Mouse (Mus musculus) heart, postnatal 10 days (tissue): ENCODE data around the gene Ncbp3. TPM values are rescaled to one million over a fixed set of nuclear protein-coding genes. Genes with fewer than 3 reads are reported as not detected.

Experiments
- DNase-seq, 2 experiments: peaks; one replicate each; pipeline ENCODE4 v3.0.0; 2021
- intact Hi-C: fragments of 180-260 bp; cut with DNase I; formaldehyde crosslinking; loops from one replicate; pipeline ENCODE4 v1.15.1; 2025
- total RNA-seq, 2 experiments: library from RNA; stranded (reverse); gene quantifications; 2 replicates each; pipeline ENCODE4 v1.2.3; 2021

The Ncbp3 gene
- total RNA-seq: 1 to 10 TPM; 9.0 TPM

DNA sequence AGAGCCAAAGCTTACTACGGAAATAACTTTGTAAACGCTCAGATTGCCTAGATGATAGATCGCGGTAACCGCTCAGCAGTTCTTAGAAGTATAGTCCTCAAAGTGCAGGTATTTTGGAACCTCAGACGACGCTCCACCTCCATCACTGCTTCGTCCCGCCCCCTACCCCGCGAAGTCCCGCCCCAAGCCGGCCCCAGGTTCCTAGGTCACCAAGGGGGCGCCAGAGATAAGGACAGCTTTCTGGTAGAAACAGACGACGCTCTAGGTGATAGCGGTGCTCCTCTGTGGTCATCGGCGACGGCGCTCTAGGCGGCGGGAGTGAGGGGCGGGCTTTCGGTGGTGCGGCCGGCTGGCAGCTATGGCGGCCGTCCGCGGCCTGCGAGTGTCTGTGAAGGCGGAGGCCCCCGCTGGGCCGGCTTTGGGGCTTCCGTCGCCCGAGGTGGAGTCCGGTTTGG lies at the start of gene Ncbp3:
Gene Ncbp3 (plus strand): TSS at position 242 of the 455 bp plus-strand sequence.
- DNase-seq: peak; percentile 96 to 98
- intact Hi-C loops: no loop called here

DNA sequence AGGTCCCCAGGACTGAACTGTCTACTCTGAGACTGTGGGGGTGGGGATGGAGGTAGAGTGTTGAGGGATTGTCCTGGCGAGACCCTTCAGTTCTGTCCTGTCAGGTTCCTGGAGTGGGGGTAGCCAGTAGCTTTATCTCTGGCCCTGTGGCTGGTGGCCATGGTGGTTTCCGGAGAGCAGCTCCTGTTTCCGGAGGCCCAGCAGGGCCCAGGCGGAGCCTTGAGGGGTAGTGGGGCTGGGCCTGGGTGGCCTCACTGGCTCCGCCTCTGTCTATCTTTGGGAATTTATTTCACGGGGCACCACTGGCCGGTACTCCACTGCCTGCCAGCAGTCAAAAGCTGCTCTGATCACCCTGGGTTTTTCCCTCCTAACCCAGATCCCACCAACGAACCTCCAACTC lies 48.8 kb upstream of the Ncbp3 start, which contains the start of gene P2rx1:
Gene P2rx1 (plus strand): TSS at position 333 of the 400 bp plus-strand sequence.
- intact Hi-C loops: no loop called here
- DNase-seq: no peak

DNA sequence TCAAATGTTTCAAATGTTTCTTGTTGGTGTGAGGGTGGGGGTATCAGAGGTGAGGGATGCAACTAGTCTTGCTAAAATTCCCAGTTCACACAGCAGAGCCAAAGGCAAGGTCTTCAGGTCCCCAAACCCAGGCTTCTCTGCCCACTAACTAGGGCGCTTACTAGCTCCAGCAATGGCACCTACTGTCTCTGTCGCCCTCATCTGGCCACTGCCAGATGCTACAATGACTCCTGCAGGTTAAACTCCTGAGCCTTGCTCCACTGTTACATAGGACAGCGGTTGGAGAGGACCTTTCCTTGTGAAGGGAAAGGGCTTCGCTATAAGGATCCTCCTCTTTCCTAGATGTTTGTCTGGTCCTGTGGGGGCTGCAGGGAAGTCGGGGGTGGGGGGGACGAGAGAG lies 46.6 kb upstream of the Ncbp3 start:
- DNase-seq: peak; percentile 86 to 87
- intact Hi-C loops: loop anchor here (1.0 kb wide), 1 partner anchor 75 kb away; no protein-coding TSS in a partner anchor

DNA sequence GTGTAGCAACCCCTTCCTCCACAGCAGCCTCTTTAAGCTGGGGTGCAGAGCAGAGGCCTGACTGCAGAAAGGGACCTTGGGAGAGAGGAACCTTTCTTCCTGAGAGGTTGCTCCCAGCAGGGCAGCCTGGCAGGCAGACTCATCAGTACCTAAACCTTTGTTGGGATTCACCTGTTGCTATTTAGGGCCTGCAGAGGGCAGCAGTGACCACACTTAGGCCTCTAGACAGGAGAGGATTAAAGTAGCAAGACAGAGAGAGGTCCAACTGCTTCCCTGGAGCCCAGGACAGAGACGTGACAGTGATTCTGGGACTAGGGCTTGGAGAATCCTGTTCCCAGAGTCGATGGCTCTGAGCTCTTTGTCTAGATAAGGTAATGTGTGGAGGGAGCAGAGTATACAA lies 41.2 kb upstream of the Ncbp3 start:
- intact Hi-C loops: loop anchor here (5.0 kb wide), 1 partner anchor 101 kb away; no protein-coding TSS in a partner anchor
- peak; percentile 76 for DNase-seq

DNA sequence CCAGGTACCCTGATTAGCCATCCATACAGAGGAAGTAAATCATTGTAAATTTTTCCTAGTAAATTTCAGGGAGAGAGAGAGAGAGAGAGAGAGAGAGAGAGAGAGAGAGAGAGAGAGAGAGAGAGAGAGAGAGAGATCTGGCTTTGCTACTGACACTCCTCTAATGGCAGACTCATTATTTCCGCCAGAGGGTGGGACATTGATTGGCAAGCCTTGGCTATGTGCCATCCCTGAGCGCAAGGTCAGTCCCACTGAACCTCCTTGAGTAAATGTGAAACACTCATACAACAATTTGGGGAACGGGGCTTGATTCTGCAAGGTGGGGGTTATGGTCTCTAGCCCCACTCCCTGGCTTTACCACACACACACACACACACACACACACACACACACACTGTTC lies 40.5 kb upstream of the Ncbp3 start:
- intact Hi-C loops: loop anchor here (1.0 to 5.0 kb wide), 2 partner anchors 32 to 100 kb away; no protein-coding TSS in a partner anchor
- DNase-seq: no peak

DNA sequence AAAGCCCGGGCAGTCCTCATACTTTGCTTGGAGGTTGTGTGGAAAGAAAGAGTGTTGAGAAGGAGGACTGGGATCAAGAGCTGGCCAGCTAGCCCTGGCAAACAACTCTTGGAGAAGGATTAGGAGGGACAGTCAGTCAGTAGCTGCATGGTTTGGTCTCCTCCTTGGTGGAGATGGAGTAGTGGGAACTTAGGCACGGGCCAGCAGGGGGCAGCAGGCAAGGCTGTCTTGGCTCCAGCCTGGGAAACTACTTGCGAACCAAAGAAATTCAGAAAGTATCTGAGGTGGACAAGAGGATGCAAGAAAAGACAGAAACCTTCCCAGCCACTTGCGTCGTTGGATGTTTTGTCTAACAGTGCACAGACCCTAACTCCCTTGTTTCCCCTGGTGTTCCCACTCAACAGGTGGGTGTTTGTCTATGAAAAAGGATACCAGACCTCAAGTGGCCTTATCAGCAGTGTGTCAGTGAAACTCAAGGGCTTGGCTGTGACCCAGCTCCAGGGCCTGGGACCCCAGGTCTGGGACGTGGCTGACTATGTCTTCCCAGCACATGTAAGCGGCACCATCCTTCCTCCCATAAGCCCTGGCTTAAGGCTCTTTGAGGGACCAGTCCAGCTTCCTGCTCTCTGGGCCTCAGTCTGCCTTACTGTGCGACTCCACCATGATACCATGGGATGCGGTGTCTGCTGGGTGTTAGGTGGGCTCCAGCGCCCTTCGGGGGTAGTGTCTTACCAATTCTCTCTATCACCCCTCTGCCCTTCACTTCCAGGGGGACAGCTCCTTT lies 39.7 kb upstream of the Ncbp3 start:
- DNase-seq: peak; percentile 72 to 82
- intact Hi-C loops: loop anchor here (1.0 to 5.0 kb wide), 3 partner anchors 31 to 1363 kb away; no protein-coding TSS in a partner anchor

DNA sequence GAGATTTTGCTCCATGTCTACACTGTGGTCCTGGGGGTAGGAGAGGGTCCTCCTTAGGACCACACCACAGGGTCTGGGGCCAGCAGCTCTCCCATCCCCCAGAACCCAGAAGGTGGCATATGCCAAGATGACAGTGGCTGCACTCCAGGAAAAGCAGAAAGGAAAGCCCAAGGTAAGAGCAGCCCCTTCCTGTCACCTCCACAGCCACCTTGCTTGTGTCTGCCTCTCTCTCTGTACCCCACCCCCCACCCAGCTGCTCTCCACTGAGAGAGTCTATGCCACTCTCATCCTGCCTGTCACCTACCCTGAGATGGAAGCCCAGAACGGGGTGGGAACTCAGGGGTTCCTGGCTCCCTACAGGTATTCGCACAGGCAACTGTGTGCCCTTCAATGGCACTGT lies 38.8 kb upstream of the Ncbp3 start:
- intact Hi-C loops: loop anchor here (2.0 to 5.0 kb wide), 2 partner anchors 98 to 1362 kb away; no protein-coding TSS in a partner anchor
- DNase-seq: no peak

DNA sequence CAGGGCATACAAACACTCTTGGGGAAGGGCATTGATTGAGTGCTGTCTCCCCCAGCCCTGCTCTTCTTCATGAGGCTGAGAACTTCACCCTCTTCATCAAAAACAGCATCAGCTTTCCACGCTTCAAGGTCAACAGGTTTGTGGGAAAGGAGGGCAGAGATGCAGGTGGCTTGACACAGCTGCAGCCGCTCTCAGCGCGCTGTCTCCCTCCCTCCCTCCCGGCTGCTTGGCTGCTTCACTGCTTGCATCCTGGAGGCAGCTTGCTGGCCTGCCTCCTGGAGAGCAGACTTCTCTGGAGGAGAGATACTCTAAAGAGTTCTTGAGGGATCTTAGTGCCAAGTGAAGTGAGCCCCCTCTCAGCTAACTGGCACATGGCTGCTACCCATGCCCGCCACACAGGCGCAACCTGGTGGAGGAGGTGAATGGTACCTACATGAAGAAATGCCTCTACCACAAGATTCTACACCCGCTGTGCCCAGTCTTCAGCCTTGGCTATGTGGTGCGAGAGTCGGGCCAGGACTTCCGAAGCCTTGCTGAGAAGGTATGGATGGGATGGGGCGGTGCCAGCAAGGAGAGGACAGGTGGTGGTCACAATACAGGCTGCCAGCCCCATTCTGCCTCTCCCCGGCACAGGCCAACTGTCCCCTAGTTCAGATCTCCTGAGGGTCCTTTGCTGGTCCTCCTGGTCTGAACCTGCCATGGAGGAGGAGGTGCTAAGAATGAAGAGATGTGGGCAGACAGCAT lies 37.9 kb upstream of the Ncbp3 start:
- no peak for DNase-seq
- intact Hi-C loops: loop anchor here (2.0 to 5.0 kb wide), 2 partner anchors 98 to 1361 kb away; no protein-coding TSS in a partner anchor

DNA sequence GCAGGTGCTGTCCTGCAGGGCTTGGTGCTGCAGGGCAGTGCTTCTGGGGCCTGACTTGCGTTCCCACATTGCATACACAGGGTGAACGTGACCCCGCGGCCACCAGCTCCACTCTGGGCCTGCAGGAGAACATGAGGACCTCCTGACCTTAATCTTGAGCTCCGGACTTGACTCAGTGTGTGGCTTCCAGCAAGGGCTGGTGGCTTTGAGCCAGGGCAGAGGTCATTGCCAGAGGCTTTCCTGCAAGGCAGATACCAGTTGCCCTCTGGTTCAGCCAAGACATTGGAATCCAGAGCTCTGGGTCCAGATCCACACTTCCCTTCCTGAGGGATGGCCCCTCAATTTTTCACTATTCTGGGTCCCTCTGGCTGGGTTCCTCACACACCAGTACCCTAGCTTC lies 33.6 kb upstream of the Ncbp3 start:
- no peak for DNase-seq
- intact Hi-C loops: no loop called here

DNA sequence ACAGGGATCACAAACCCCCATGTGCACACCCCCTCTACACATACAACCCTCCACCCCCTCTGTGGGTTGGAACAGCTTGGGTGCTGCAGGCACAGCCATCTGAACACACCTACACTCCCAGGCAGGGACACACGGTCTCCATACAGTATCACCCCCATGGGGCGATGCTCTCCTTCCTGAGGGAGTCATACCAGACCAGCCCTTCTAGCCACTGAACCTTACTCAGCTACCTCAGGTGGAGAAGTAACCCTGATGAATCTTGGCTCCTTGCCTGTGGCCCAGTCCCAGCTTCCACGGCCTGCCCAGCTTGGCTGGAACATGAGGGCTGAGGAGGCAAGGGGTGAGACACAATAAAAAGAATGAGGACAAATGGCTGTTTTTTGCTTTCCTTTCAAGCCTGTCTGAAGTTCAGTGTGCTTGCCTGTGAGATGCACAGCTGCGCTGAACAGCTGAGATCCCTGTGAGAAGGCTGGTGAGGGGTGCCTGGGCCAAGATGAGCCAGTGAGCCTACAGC lies 32.7 kb upstream of the Ncbp3 start:
- intact Hi-C loops: no loop called here
- DNase-seq: peak in 1 of 2 experiments; percentile 34

DNA sequence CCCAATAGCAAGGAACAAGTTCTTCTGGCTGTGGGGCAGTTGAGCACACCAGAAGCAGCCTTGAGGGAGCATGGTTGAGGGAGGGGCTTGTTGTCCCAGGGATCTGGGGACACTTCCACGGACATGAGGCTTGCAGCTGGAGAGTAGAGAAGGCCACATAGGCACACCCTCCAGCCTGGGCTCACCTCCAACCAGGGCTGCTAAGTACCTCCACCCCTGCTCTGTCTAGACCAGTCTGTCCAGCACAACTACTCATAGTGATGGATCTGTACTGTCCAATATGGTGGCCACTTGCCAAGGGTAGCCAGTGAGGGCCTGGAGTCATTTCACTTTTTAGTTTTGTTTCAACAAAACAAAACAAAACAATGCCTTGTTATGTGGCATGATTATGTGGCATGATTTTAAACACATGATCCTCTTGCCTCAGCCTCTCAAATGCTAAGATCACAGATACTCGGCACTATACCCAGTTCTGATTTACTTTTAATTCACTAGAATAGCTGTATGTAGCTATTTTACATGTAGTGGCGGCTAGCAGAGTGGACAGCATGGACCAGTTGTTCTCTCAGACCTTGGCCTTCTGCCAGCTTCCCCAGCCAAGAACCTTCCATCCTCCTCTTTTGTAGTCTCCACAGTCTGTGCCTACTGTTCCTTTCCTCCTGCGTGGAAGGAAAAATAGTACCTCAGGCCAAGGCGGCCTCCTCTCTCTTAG lies 32.0 kb upstream of the Ncbp3 start:
- intact Hi-C loops: no loop called here
- peak; percentile 67 to 69 for DNase-seq

DNA sequence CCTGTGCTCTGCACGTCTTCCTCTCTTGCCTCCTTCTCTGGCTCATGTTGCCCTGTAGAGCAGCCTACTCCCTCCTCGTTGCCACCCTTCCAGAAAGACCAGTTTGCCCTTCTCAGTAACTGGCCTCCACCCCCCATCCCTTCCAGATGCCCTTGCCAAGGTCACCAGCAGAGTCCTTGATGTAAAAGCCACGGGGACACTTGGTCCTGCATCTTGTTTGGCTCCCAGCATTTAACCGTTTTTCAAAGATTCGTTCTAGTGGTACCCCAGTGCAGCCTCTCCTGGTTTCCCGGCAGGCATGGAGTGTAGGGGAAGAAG lies 31.5 kb upstream of the Ncbp3 start:
- DNase-seq: no peak
- intact Hi-C loops: no loop called here

DNA sequence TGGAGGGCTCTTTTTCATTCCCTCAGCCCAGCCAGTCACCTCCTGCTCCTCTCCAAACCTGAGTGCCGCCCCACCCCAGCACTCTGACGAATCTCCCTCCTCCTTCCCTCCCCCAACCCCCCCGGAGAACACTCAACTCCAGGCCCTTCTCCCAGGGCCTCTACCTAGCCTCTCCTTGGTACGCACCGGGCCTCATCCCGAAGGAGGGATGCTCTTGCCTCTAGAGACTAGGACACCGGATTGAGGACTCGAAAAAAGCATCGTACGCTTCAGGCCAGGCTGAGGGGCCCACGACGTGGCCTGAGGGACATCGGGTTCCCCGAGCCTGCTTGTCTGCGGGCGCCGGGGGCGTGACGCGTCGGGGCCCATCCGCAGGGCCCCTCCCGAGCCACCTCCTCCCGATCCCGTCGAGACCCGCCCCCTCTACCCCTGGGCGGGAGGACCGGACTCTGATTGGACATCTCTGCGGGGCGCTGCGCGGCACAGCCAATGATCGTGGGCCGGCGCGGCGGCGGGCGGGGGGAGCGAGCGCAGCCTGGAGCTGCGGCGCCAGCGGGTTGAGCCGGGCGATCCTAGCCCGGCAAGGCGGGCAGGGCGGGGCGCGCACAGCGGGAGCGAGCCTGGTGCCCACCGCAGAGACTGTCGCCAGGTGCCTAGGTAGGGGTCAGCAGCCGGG lies 29.0 kb upstream of the Ncbp3 start, which contains the start of gene Camkk1:
Gene Camkk1 (plus strand): TSS at position 538 of the 676 bp plus-strand sequence.
- intact Hi-C loops: no loop called here
- peak; percentile 92 to 95 for DNase-seq

DNA sequence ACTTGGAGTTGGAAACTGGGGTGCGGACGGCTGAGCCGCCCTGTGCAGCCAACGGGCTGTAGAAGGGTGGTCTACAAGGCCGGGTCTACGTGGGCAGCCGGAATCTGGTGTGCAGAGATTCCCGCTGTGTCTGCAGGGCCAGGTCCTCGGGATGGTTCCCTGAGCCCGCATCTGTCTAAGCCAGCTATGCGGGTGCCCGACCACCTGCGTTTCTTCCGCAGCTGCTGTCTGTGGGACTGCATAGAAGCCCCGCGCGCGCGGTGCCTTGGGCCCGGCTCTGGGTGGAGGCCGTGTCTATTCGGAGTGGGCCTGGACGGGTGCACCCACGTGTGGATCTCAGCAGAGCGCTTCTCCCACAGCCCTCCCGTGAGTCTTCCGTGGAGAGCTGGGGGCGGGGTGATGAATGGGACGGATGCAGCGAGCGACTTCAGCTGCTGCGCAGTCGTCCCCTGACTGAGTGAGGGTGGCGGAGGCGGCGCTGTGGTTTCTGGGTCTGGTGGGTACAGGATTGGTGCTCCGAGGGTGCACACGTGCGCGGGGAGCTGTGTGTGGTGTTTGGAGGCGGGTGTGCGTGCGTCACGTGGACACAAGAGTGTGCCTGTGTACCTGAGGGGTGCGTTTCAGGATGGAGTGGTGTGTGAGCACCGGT lies 28.3 kb upstream of the Ncbp3 start:
- peak in 1 of 2 experiments; percentile 45 for DNase-seq

DNA sequence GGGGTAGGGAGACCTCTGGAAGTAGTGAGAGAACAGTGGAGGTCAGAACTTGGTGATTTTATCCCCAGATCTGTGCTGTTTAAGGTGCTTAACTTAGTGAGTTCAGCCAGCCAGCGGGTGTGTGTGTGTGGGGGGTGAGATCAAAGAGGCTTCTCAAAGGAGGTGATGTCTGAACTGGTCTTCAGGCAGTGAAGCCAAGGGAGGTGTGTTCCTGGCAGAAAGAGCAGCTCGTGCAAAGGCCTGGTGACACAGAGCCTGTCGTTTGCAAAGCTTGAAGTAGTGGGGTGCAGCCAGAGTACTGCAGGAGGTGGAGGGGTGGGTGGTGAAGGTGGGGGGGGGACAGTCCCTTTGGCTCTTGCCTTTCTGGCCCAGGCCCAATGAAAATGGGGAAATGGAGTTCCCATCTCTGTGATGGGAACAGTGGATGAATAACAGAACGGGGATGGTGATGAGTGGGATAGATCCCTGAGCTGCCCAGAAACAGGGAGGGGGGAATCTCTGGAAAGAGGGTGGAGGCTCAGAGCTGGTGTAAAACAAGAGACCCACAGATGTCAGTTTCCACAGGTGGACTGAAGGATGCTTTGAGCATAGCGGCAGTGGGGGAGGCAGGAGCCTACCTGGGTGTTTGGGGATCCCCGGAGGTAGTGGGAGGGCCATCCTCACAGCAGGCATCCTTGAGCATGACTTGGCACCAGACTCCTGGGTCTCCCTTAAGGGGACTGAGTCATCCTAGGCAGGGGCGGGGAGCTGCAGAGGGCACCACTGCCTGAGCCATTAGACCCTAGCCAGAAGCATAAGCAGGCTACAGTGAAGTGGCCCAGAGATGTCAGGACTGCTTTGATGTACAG lies 26.4 kb upstream of the Ncbp3 start:
- DNase-seq: no peak
- intact Hi-C loops: no loop called here

More for the DNA sequence above, 28.3 kb upstream of the Ncbp3 start:
- intact Hi-C loops: no loop called here

DNA sequence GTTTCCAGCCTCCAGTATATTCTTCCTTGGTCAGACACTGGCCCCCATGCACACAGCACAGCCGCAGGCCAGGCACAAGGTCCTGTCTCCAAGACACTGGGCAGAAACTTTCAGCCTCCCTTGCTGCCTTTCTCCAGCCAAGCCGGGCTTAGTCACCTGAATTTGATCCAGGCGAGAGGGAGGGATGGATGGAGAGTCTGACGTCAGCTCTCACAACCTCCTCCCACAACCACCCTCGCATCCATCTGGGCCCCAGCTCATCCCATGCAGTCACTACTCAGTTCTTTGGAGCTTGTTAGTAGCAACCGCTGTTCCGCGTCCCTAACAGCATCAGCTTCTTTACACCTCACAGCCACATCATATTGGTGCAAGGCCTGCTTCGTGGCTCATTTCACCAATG lies 24.5 kb upstream of the Ncbp3 start:
- intact Hi-C loops: no loop called here
- peak; percentile 75 to 79 for DNase-seq

DNA sequence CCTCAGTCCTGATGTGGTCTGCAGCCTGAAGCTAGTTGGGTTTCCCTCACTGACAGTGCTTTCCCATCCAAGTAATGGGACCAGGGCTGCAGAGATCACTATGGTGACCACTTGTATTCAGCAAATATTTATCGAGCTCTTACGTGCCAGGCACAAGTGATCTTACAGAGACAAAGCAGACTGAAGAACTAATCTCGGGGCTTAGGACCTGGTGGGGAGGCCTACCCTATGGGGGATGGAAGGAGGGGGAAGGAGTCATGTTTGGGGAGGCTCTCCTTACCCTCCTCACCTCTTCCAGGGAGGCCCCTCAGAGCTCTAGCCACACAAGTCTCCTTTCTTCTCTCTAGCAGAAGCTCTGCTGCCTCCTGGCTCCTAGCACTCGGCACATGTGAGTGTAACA lies 23.8 kb upstream of the Ncbp3 start:
- intact Hi-C loops: no loop called here
- DNase-seq: no peak

DNA sequence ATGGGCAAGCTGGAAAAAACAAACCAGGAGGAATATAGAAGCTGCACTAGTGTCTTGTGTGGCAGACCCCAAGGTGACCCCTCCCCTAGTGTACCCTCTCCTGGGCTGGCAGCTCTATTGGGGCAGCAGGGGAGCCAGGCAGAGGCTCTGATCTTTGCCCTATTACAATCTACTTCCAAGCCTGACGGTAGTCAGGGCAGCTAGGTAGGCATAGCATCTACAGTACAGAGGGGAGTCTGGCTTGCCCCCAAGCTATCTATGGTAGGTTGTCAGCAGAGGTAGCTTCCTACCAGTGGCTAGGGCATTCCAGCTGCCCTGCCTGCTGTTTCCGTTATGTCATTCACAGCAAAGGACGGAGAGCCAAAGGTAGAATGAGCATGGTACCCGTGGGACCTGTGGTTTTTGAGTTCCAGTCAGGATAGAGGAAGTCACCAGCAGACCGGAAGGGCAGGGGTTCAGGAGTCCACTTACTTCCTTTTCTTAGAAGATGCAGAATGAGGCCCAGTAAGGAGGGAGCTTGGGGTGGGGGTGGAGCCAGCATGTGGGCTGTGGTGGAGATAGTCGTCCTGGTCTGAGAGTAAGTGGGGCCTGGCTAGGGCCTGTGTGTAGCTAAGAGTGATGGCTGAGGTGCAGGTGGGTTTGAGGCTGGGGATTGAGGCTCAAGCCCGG lies 23.2 kb upstream of the Ncbp3 start:
- intact Hi-C loops: no loop called here
- DNase-seq: peak; percentile 40 to 59
